Mouse (Mus musculus) adrenal gland, postnatal 10 days (tissue): ENCODE measurements around the gene Snx10. TPM values are rescaled to one million over a fixed set of nuclear protein-coding genes. Genes with fewer than 3 reads are reported as not detected.
"Not testable (repeated sequence)": the region's sequence is repeated elsewhere in the genome, so short reads cannot be mapped to it uniquely, and the experiment has no call there.

ENCODE experiments used
- DNase-seq: peaks from one replicate; pipeline ENCODE4 v3.0.0; 2021; ENCODE audit warnings: mixed read lengths
- long read RNA-seq, 2 experiments: library from polyadenylated mRNA; stranded (forward); transcript quantifications; one replicate each; pipeline ENCODE4 v2.0.0; 2021
- total RNA-seq, 2 experiments: library from RNA; stranded (reverse); gene quantifications; 2 replicates each; pipeline ENCODE4 v1.2.3; 2021

Gene Snx10
- 10 to 100 TPM; 36.5 to 47.0 TPM for total RNA-seq
- long read RNA-seq, experiment 1, transcript Snx10-207 (7 exons, 2,464 nt), result major isoform, 30 of 59 reads
- long read RNA-seq, experiment 1, transcript Snx10-201 (7 exons, 2,480 nt), result minor isoform, 15 of 59 reads
- long read RNA-seq, experiment 1, partial matches to known transcripts, result 0 of 59 reads
- long read RNA-seq, experiment 1, other reads (novel, unspliced or antisense), result 11 of 59 reads
- long read RNA-seq, experiment 2, transcript Snx10-207 (7 exons, 2,464 nt), result major isoform, 20 of 46 reads
- long read RNA-seq, experiment 2, transcript Snx10-201 (7 exons, 2,480 nt), result minor isoform, 7 of 46 reads
- long read RNA-seq, experiment 2, partial matches to known transcripts, result 0 of 46 reads
- long read RNA-seq, experiment 2, other reads (novel, unspliced or antisense), result 19 of 46 reads

- peak; percentile 65 for DNase-seq
Measured at GRCm38 (mm10) chr6:51523807-51524320, at the start of gene Snx10. Gene Snx10 (plus strand): TSS chr6:51523901.

GRCm38 (mm10) chr6:51479136-51479731 lies 44.5 kb upstream of the Snx10 start:
- no peak for DNase-seq

- DNase-seq, result no peak
Measured at GRCm38 (mm10) chr6:51481548-51481947, 42.2 kb upstream of the Snx10 start.

GRCm38 (mm10) chr6:51483861-51484260 lies 39.8 kb upstream of the Snx10 start:
- no peak for DNase-seq

- not testable (repeated sequence) for DNase-seq
Measured at GRCm38 (mm10) chr6:51484556-51484955, 39.1 kb upstream of the Snx10 start.

GRCm38 (mm10) chr6:51485646-51486045 lies 38.1 kb upstream of the Snx10 start:
- no peak for DNase-seq

GRCm38 (mm10) chr6:51486076-51486710 lies 37.5 kb upstream of the Snx10 start:
- no peak for DNase-seq

- DNase-seq, result no peak
Measured at GRCm38 (mm10) chr6:51486731-51487130, 37.0 kb upstream of the Snx10 start.

GRCm38 (mm10) chr6:51489787-51490186 lies 33.9 kb upstream of the Snx10 start:
- peak; percentile 70 for DNase-seq

GRCm38 (mm10) chr6:51497321-51498111 lies 26.2 kb upstream of the Snx10 start:
- DNase-seq, result no peak

- DNase-seq, result no peak
Measured at GRCm38 (mm10) chr6:51505671-51506070, 18.0 kb upstream of the Snx10 start.

GRCm38 (mm10) chr6:51507556-51507955 lies 16.1 kb upstream of the Snx10 start:
- no peak for DNase-seq

GRCm38 (mm10) chr6:51508750-51509648 lies 14.7 kb upstream of the Snx10 start:
- DNase-seq, result peak; percentile 84

GRCm38 (mm10) chr6:51510094-51510493 lies 13.6 kb upstream of the Snx10 start:
- peak; percentile 79 for DNase-seq

- no peak for DNase-seq
Measured at GRCm38 (mm10) chr6:51510946-51511345, 12.8 kb upstream of the Snx10 start.

GRCm38 (mm10) chr6:51513745-51514144 lies 10.0 kb upstream of the Snx10 start:
- DNase-seq, result no peak

- no peak for DNase-seq
Measured at GRCm38 (mm10) chr6:51514860-51515259, 8.8 kb upstream of the Snx10 start.

GRCm38 (mm10) chr6:51523310-51523709 lies 391 bp upstream of the Snx10 start:
- DNase-seq, result no peak

GRCm38 (mm10) chr6:51524321-51524931 lies 725 bp downstream of the Snx10 start:
- DNase-seq, result peak; percentile 12

GRCm38 (mm10) chr6:51525001-51525400 lies 1.3 kb downstream of the Snx10 start:
- no peak for DNase-seq

- no peak for DNase-seq
Measured at GRCm38 (mm10) chr6:51529457-51529856, 5.8 kb downstream of the Snx10 start.
